Mouse (Mus musculus): Measurements from ENCODE around the gene Nek5.

GRCm38 (mm10) chr8:22143764-22144491, 19.1 kb upstream of the Nek5 start:
- TF ChIP-seq ZNF384 (IDR thresholded peaks at IDR 0.05; ENCODE audit: low read depth, low read length) = no peak
- no peak for TF ChIP-seq CHD2 (IDR thresholded peaks at IDR 0.05; ENCODE audit: low read depth, low read length)
